ENCODE assay signal across 20 mouse cellular contexts in genomic region chr5:14575626-14576025, GRCm38 (mm10).
A peak's percentile ranks its signal among the peaks of the same experiment; 100 is the strongest.
DNase-seq lines count a peak whose midpoint lies in the region; ATAC-seq and TF ChIP-seq lines count a peak whose summit lies in the region.
"Had no signal": no experiment of that assay in that cellular context is flagged by ENCODE, and none has a peak within 500 bp of the region (broad histone marks: within the 10 kb centered on the region; RNA-seq: fewer than 3 reads in every experiment).

No protein-coding gene starts in this region.

- no peaks in the 10 kb centered on the region for H3K9me3 ChIP-seq in embryonic facial prominence, embryonic 11.5 days (replicated peaks; ENCODE audit: control insufficient read depth, low read length)
- no peaks in the 10 kb centered on the region for H3K9me3 ChIP-seq in embryonic facial prominence, embryonic 10.5 days
- no peaks in the 10 kb centered on the region for H3K9me3 ChIP-seq in hindbrain, embryonic 15.5 days
- H3K9me3 ChIP-seq in hindbrain, postnatal 0 days (ENCODE audit: low read length) = no peaks in the 10 kb centered on the region
- no peaks in the 10 kb centered on the region for H3K9me3 ChIP-seq in midbrain, embryonic 13.5 days
- H3K9me3 ChIP-seq in midbrain, embryonic 10.5 days (replicated peaks) = no peaks in the 10 kb centered on the region
- H3K9me3 ChIP-seq in midbrain, embryonic 15.5 days = no peaks in the 10 kb centered on the region
- H3K9me3 ChIP-seq: liver, embryonic 12.5 days had no signal

- 0 out of 2 replicates have a peak, but pooled peaks have one; percentile 23 for ATAC-seq in embryonic facial prominence, embryonic 11.5 days (replicated peaks; ENCODE audit: insufficient number of reproducible peaks, low FRiP score, low TSS enrichment, low read depth)
- peak; percentile 42; the same call in 1 of the 2 replicates for ATAC-seq in hindbrain, embryonic 15.5 days (ENCODE audit: low FRiP score, low read depth)
- no peak for ATAC-seq in hindbrain, postnatal 0 days
- peak; percentile 40; the same call in 1 of the 2 replicates for ATAC-seq in midbrain, embryonic 13.5 days
- ATAC-seq in midbrain, embryonic 15.5 days (replicated peaks) = peak; percentile 64
- ATAC-seq: CD4-positive, CD25-positive, alpha-beta regulatory T cell, adult 4 months; liver, embryonic 12.5 days had no signal

- H3K9ac ChIP-seq in embryonic facial prominence, embryonic 11.5 days (replicated peaks; ENCODE audit: low read length) = no peak overlapping the region
- H3K9ac ChIP-seq in hindbrain, embryonic 15.5 days = no peak overlapping the region
- no peak overlapping the region for H3K9ac ChIP-seq in hindbrain, postnatal 0 days (replicated peaks; ENCODE audit: low read length)
- H3K9ac ChIP-seq in midbrain, embryonic 13.5 days (replicated peaks) = no peak overlapping the region
- no peak overlapping the region for H3K9ac ChIP-seq in midbrain, embryonic 15.5 days
- H3K9ac ChIP-seq: liver, embryonic 12.5 days; lung, embryonic 14.5 days had no signal

- H3K36me3 ChIP-seq in embryonic facial prominence, embryonic 11.5 days (replicated peaks; ENCODE audit: control insufficient read depth, insufficient read depth, low read depth, low read length) = no peaks in the 10 kb centered on the region
- no peaks in the 10 kb centered on the region for H3K36me3 ChIP-seq in embryonic facial prominence, embryonic 10.5 days (replicated peaks)
- no peaks in the 10 kb centered on the region for H3K36me3 ChIP-seq in hindbrain, embryonic 15.5 days
- no peaks in the 10 kb centered on the region for H3K36me3 ChIP-seq in hindbrain, postnatal 0 days (ENCODE audit: insufficient read depth, low read length)
- H3K36me3 ChIP-seq in midbrain, embryonic 13.5 days = no peaks in the 10 kb centered on the region
- no peaks in the 10 kb centered on the region for H3K36me3 ChIP-seq in midbrain, embryonic 10.5 days
- no peaks in the 10 kb centered on the region for H3K36me3 ChIP-seq in midbrain, embryonic 15.5 days (replicated peaks)
- H3K36me3 ChIP-seq: liver, embryonic 12.5 days had no signal

- H3K4me3 ChIP-seq in embryonic facial prominence, embryonic 11.5 days (ENCODE audit: low read depth, low read length) = no peak overlapping the region
- H3K4me3 ChIP-seq in embryonic facial prominence, embryonic 10.5 days = no peak overlapping the region
- no peak overlapping the region for H3K4me3 ChIP-seq in hindbrain, embryonic 15.5 days
- H3K4me3 ChIP-seq in hindbrain, postnatal 0 days (ENCODE audit: low read length) = no peak overlapping the region
- no peak overlapping the region for H3K4me3 ChIP-seq in midbrain, embryonic 13.5 days (replicated peaks)
- no peak overlapping the region for H3K4me3 ChIP-seq in midbrain, embryonic 10.5 days
- H3K4me3 ChIP-seq in midbrain, embryonic 15.5 days = no peak overlapping the region
- H3K4me3 ChIP-seq: liver, embryonic 12.5 days had no signal

- no peaks in the 10 kb centered on the region for H3K4me1 ChIP-seq in embryonic facial prominence, embryonic 11.5 days (ENCODE audit: control insufficient read depth, insufficient read depth, low read length)
- H3K4me1 ChIP-seq in embryonic facial prominence, embryonic 10.5 days = no peaks in the 10 kb centered on the region
- no peaks in the 10 kb centered on the region for H3K4me1 ChIP-seq in hindbrain, embryonic 15.5 days (replicated peaks)
- H3K4me1 ChIP-seq in hindbrain, postnatal 0 days (ENCODE audit: insufficient read depth, low read length) = no peaks in the 10 kb centered on the region
- H3K4me1 ChIP-seq in midbrain, embryonic 13.5 days (replicated peaks) = no peaks in the 10 kb centered on the region
- no peaks in the 10 kb centered on the region for H3K4me1 ChIP-seq in midbrain, embryonic 10.5 days
- no peaks in the 10 kb centered on the region for H3K4me1 ChIP-seq in midbrain, embryonic 15.5 days
- H3K4me1 ChIP-seq: liver, embryonic 12.5 days had no signal

- WGBS in embryonic facial prominence, embryonic 11.5 days = 82% methylated on average over 3 of the region's 3 CpGs
- WGBS in embryonic facial prominence, embryonic 10.5 days = 93% methylated on average over 3 of the region's 3 CpGs
- WGBS in hindbrain, embryonic 15.5 days = 94% methylated on average over 3 of the region's 3 CpGs
- WGBS in hindbrain, postnatal 0 days = 93% methylated on average over 3 of the region's 3 CpGs
- 93% methylated on average over 3 of the region's 3 CpGs for WGBS in midbrain, embryonic 13.5 days
- WGBS in midbrain, embryonic 10.5 days = 91% methylated on average over 3 of the region's 3 CpGs
- WGBS in midbrain, embryonic 15.5 days = 92% methylated on average over 3 of the region's 3 CpGs

- H3K27ac ChIP-seq in embryonic facial prominence, embryonic 11.5 days (replicated peaks; ENCODE audit: low read depth, low read length) = no peak overlapping the region
- no peak overlapping the region for H3K27ac ChIP-seq in embryonic facial prominence, embryonic 10.5 days (replicated peaks)
- H3K27ac ChIP-seq in hindbrain, embryonic 15.5 days (replicated peaks) = no peak overlapping the region
- no peak overlapping the region for H3K27ac ChIP-seq in hindbrain, postnatal 0 days
- no peak overlapping the region for H3K27ac ChIP-seq in midbrain, embryonic 13.5 days
- H3K27ac ChIP-seq in midbrain, embryonic 10.5 days (replicated peaks) = no peak overlapping the region
- no peak overlapping the region for H3K27ac ChIP-seq in midbrain, embryonic 15.5 days
- H3K27ac ChIP-seq: liver, embryonic 12.5 days had no signal

- no peak overlapping the region for H3K4me2 ChIP-seq in embryonic facial prominence, embryonic 11.5 days (ENCODE audit: low read depth, low read length)
- H3K4me2 ChIP-seq in hindbrain, embryonic 15.5 days = no peak overlapping the region
- H3K4me2 ChIP-seq in hindbrain, postnatal 0 days (ENCODE audit: low read depth, low read length) = no peak overlapping the region
- H3K4me2 ChIP-seq in midbrain, embryonic 13.5 days (replicated peaks) = no peak overlapping the region
- no peak overlapping the region for H3K4me2 ChIP-seq in midbrain, embryonic 15.5 days
- H3K4me2 ChIP-seq: heart, embryonic 11.5 days; liver, embryonic 12.5 days; lung, embryonic 14.5 days had no signal

- TF ChIP-seq CTCF in hindbrain, postnatal 0 days (IDR thresholded peaks at IDR 0.05; ENCODE audit: low read depth) = no peak

- no peaks in the 10 kb centered on the region for H3K27me3 ChIP-seq in embryonic facial prominence, embryonic 11.5 days (ENCODE audit: control insufficient read depth, insufficient read depth, low read length)
- no peaks in the 10 kb centered on the region for H3K27me3 ChIP-seq in embryonic facial prominence, embryonic 10.5 days (replicated peaks; ENCODE audit: low read depth, poor library complexity, severe bottlenecking)
- no peaks in the 10 kb centered on the region for H3K27me3 ChIP-seq in hindbrain, embryonic 15.5 days
- no peaks in the 10 kb centered on the region for H3K27me3 ChIP-seq in hindbrain, postnatal 0 days (ENCODE audit: insufficient read depth, low read length)
- H3K27me3 ChIP-seq in midbrain, embryonic 13.5 days = no peaks in the 10 kb centered on the region
- no peaks in the 10 kb centered on the region for H3K27me3 ChIP-seq in midbrain, embryonic 10.5 days (ENCODE audit: low read depth, poor library complexity, severe bottlenecking)
- H3K27me3 ChIP-seq in midbrain, embryonic 15.5 days (replicated peaks) = no peaks in the 10 kb centered on the region
- H3K27me3 ChIP-seq: liver, embryonic 12.5 days had no signal

- no peak for DNase-seq in embryonic facial prominence, embryonic 11.5 days (ENCODE audit: low spot score)
- no peak for DNase-seq in embryonic facial prominence, embryonic 10.5 days (ENCODE audit: low spot score)
- DNase-seq in hindbrain, postnatal 0 days (ENCODE audit: low spot score) = no peak
- DNase-seq in midbrain, embryonic 10.5 days (ENCODE audit: low spot score) = no peak
- DNase-seq in testis, postnatal 10 days (ENCODE audit: low spot score) = no peak
- DNase-seq: adrenal gland, adult 8-10 months; cerebellum, adult 11 months; cerebellum, postnatal 14 days; heart, postnatal 10 days; kidney, adult 9 months; lung, embryonic 14.5 days; lung, postnatal 4 days; retina, postnatal 1 day; thymus, postnatal 14 days had no signal
